Mouse (Mus musculus) brain, embryonic 14.5 days (tissue): ENCODE measurements around the gene Elmsan1. TPM values are rescaled to one million over a fixed set of nuclear protein-coding genes. Genes with fewer than 3 reads are reported as not detected.

ENCODE experiments used
- DNase-seq: peaks from one replicate; pipeline ENCODE4 v3.0.0-alpha.2; 2011; ENCODE audit warnings: low read depth
- CTCF ChIP-seq: fragments of 200-500 bp; IDR thresholded peaks from 2 replicates; pipeline ENCODE4 v1.5.1; 2012; ENCODE audit warnings: inconsistent platforms, mild to moderate bottlenecking, moderate library complexity, borderline replicate concordance; ENCODE audit not compliant: insufficient read depth, insufficient read length; ENCODE audit errors: extremely low read depth
- POLR2A ChIP-seq: fragments of 200-500 bp; IDR thresholded peaks from 2 replicates; pipeline ENCODE4 v1.6.1; 2012; ENCODE audit warnings: mild to moderate bottlenecking, inconsistent platforms, borderline replicate concordance; ENCODE audit not compliant: poor library complexity, insufficient read depth, insufficient read length, severe bottlenecking; ENCODE audit errors: extremely low read depth
- polyA plus RNA-seq: library from polyadenylated mRNA; depleted of rRNA; stranded (reverse); fragments of >200 nt; gene quantifications from 2 replicates; pipeline ENCODE4 v1.2.3, GENCODE M21; 2012

Gene Elmsan1
- polyA plus RNA-seq, 1 experiment = 7.9 TPM

GRCm38 (mm10) chr12:84165631-84166373 lies 52.9 kb downstream of the Elmsan1 start:
- no peak for TF ChIP-seq POLR2A
- no peak for TF ChIP-seq CTCF
- no peak for DNase-seq

DNA sequence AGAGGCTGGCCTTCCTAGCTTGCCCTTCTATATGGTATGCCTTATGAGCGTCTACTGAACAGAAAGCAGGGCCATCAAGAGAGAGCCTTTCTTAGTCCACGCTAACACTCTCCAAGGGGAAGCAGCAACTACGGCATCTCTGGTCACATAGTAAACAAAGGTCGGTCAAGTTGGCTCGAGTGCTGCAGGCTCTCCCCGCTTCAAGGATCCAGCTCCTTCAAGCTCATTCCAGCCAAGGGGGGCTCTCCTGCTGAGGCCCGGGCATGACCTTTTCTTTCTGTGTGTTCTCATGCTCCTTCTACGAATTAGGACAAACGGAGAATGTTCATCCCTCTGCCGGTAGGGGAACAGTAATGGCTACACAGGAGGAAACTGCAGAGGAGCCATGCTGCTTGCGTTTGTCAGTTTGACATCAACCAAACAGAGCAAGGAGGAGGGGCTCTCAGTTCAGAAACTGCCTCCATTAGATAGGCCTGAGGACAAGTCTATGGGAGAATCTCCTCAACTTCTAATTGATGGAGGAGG lies 55.0 kb downstream of the Elmsan1 start:
- TF ChIP-seq POLR2A = no peak
- TF ChIP-seq CTCF = no peak
- DNase-seq = no peak

GRCm38 (mm10) chr12:84163133-84163532 lies 55.5 kb downstream of the Elmsan1 start:
- TF ChIP-seq POLR2A (no peak), CTCF (peak; percentile 59)
- no peak for DNase-seq

- TF ChIP-seq CTCF (peak; percentile 47; the same call in 1 of the 2 replicates), POLR2A (no peak)
- peak; percentile 73 for DNase-seq
These were observed 56.9 kb downstream of the Elmsan1 start for GRCm38 (mm10) chr12:84161616-84162433.

- DNase-seq = no peak
- TF ChIP-seq POLR2A (no peak), CTCF (no peak)
These were observed 57.6 kb downstream of the Elmsan1 start for GRCm38 (mm10) chr12:84161116-84161515.

- TF ChIP-seq POLR2A (no peak), CTCF (no peak)
- DNase-seq = no peak
These were observed 58.2 kb downstream of the Elmsan1 start for GRCm38 (mm10) chr12:84160491-84160890.

GRCm38 (mm10) chr12:84158156-84158555 lies 60.5 kb downstream of the Elmsan1 start:
- DNase-seq = no peak
- TF ChIP-seq POLR2A = no peak
- TF ChIP-seq CTCF = no peak

DNA sequence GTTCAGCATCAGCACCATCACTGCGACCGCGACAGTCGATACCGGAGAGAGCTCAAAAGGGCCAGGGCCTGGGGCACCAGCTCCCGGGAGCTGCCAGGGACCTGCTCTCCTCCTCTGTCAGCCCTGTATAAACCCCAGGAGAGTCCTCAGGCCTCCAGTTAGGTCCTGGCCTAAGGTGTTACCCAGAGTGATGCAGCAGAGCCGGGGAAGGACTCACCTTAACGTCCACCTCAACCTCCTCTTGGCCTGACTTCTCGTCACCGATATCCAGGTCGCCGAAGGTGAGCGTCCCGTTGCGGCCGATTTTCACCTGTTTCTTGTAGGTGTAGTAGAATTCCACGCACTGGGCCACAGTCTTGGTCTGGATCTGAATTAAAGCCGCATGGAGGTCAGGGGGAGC lies 62.5 kb downstream of the Elmsan1 start:
- DNase-seq = no peak
- no peak for TF ChIP-seq POLR2A
- TF ChIP-seq CTCF = no peak

GRCm38 (mm10) chr12:84155523-84155871 lies 63.2 kb downstream of the Elmsan1 start:
- no peak for TF ChIP-seq CTCF
- TF ChIP-seq POLR2A = no peak
- DNase-seq = no peak

- no peak for TF ChIP-seq POLR2A
- no peak for DNase-seq
These were observed 63.7 kb downstream of the Elmsan1 start for GRCm38 (mm10) chr12:84154786-84155522.

DNA sequence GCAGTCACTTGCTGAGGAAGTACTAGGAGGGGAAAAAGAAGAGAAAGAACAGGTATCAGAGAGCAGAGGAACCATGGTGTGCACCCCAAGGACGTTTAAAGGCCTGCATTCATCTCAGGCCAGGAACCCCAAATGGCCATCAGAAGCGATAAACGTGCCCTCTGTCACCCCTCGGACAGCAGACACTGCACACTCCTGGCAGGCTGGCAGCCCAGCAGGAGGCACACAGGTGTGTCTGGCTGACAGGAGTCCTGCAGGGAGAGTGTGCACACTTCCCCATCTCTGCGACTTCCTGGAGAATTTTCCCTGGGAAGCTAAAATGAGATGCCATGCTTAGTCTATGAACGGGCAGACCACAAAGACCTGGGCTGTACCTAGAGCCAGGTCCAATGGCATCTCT lies 65.3 kb downstream of the Elmsan1 start:
- no peak for DNase-seq
- TF ChIP-seq POLR2A = no peak
- no peak for TF ChIP-seq CTCF
